Mouse (Mus musculus): ENCODE measurements around the gene Ugt1a9.
"Not testable (repeated sequence)": the region's sequence is repeated elsewhere in the genome, so short reads cannot be mapped to it uniquely, and the experiment has no call there.

Ugt1a9 gene

DNA sequence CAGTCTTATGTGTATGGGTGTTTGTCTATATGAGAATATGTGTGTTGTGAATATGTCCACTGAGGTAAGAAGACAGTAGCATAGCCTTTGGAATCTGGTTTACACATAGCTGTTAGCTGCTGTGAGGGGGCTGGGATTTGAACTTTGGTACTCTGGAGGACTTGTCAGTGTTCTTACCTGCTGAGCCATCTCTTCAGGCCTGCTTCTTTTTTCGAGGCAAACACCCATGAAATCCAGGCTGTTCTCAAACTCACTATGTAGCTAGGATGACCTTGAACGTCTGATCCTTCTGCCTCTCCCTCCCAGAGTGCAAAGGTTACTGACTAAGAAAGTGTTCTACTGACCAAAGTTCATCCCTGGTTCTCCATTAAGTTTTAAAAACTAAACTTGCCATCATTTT lies 35.1 kb downstream of the Ugt1a9 start:
- DNase-seq (ENCODE audit: low read depth, low spot score): no peak

DNA sequence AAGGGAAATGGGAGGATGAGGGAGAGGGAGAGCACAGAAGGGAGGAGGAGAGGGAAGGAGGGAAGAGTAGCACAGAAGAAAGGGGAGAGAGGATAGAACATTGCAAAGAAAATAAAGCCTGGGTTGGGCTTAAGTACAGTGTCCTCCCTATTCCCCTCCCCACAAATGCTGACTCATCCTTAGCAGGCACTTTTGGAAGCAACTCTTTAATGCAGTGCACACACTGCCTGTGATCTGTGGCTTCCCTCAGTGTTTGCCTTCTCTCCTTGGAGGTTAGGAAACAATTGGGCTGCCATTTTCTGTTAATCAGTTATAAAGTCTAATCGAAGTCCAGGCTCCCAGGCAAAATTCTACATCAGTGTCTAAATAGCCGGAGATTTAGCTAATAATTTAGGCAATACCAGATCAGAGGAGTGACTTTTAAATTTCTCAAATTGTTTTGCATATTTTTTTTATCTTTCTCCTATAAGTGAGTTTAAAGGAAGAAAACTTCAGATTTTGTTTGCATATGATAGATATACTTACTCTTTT lies 38.5 kb downstream of the Ugt1a9 start:
- DNase-seq (ENCODE audit: low read depth, low spot score): not testable (repeated sequence)

DNA sequence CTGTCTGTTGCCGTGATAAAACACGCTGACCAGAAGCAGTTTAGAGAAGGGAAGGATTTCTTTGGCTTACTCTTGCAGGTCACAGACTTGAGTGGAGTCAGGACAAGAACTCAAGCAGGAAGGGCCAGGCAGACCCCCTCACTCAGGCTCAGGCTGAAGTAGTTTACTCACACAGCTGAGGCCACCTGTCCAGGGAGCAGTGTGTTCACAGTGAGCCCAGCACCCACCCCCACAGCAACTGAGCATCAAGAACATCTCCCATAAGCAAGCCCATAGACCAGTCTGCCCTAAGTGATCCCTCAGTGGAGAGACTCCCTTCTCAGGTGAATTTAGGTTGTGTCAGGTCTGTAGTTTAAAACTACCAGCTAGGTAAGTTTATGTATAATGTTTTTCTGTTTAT lies 39.0 kb downstream of the Ugt1a9 start:
- DNase-seq (ENCODE audit: low read depth, low spot score): not testable (repeated sequence)

DNA sequence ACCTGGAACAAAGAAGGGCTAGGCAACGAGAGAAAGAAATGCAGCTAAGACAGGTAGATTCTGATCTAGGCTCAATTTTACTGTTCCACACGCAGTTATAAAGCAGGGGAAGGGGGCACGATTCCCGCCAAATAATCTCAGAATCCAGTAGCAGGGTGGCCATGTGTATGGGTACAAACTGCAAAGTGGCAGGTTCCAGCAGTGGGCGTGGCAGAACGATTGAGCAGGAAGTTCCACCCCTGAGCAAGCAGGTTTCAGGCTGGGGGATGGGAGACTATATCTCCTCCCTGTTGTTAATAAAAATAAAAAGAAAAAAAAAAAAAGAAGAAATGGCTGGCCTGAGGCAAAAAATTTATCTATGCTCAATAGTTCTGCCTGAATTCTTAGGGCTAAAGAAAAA lies 42.2 kb downstream of the Ugt1a9 start:
- not testable (repeated sequence) for DNase-seq (ENCODE audit: low read depth, low spot score)

DNA sequence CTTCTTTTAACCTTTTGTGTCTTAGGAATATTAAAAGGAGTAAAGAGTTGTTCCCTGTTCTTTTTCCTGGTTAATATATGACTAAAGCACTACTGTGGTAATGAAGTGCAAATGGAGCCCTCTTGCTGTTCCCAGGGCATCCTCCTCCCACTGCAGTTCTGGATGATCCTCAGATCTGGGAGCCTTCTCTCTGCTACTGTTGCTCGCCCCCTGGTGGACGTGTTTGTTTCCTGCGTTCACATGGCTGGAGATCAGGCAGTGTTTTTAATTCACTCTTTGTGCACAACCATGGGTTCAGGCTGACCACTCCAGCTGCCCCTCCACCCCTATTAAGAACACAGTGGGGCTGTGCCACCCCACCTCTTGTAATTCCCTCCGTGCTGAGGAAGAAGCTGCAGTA lies 50.0 kb downstream of the Ugt1a9 start:
- not testable (repeated sequence) for DNase-seq (ENCODE audit: low read depth, low spot score)

DNA sequence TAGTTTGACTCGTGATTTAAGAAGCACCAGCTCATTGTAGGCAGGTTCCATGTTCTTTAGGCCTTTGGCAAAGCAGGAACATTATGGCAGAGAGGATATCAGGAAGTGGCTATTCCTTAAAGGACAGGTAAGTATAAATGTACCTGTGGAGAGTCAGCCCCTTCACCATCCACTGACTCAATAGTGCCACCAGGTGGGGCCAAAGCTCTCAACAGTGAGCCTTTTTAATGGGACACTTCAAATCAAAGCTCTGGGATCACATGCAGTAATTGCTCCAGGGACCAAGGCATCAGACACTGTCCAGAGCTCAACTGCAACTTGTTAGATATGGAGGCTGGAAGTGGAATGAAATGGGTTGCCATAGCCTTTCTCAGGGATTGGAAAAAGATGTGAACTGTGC lies 50.9 kb downstream of the Ugt1a9 start:
- DNase-seq (ENCODE audit: low read depth, low spot score): not testable (repeated sequence)

DNA sequence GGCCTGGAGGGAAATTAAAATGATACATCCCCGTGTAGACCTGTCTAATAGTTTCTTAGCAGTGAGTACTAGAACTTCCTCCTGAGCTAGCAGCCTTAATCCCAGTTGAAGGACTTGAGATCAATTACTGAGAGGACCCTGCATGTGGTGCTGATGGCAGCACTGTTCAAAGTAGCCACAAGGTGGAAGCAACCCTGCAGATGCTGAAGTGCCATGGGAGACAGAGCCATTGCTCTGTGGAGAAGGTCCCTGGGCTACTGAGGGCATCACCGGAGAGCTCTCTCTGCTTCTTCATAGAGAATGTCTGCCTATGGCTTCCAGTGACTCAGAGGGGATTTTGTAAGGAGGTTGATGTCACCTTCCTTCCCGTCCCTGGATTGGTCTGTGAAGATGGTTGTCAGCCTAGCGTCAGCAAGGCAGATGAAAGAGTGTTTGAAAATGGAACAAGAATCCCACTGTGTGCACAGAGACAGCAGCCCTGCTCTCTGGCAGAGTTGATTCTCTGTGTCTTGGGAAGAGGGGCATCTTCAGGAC lies 55.3 kb downstream of the Ugt1a9 start:
- DNase-seq (ENCODE audit: low read depth, low spot score): not testable (repeated sequence)

DNA sequence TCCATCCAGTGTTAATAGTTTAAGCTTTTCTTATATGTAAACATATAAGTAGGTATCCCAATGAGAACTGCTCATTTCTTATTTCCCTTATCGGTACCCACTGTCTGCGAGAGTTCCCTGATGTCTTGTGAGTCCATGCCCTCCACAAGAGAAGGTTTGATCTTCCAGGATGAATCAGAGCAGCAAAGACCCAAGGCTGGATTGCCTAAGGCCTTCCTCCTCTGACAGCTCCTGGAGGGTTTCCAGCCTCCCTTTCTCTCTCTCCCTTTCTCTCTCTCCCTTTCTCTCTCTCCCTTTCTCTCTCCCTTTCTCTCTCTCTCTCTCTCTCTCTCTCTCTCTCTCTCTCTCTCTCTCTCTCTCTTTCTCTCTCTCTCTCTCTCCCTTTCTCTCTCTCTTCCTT lies 58.5 kb downstream of the Ugt1a9 start:
- not testable (repeated sequence) for DNase-seq (ENCODE audit: low read depth, low spot score)

DNA sequence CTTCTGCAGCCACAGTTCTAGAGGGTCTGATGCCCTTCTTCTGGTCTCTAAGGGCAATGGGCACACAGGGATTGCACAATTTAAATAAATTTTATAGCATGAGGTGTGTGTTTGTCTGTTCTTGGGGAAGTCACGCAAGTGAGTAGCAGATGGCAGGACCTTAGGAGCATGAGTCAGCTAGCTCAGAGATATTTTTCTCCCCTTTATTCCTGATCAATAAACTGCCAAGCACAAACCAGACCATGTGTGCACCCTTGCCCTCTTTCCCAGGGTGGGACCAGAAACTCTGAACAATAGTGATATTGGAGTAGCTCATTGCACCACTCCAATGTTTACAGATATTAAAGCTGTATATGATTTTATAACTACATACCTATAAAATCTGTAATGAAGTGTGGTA lies 59.6 kb downstream of the Ugt1a9 start:
- not testable (repeated sequence) for DNase-seq (ENCODE audit: low read depth, low spot score)

DNA sequence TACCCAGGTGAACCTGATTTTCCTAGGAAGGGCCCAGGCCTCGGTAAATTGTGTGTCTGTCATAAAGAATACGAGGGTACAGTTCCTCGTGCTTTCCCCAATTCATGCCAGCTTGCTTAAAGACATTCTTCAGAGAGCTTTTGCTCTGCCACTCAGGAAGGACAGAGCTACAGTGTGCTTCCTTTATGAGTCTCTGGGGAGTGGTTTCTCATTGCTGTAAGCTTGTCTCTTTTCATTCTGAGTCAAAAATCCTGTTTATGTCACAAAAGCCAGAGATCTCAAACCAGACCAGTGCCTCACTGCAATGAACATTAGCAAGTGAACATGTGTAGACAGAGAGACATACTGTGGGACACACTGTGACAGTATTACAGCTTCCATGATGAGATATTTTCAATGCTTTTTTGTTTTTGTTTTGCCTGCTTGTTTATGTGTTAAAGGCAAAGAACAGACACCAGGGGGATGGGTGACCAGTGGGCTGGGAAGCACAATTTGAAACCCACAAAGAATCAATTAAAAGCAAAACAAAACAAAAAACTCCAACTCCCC lies 63.4 kb downstream of the Ugt1a9 start:
- DNase-seq (ENCODE audit: low read depth, low spot score): no peak

DNA sequence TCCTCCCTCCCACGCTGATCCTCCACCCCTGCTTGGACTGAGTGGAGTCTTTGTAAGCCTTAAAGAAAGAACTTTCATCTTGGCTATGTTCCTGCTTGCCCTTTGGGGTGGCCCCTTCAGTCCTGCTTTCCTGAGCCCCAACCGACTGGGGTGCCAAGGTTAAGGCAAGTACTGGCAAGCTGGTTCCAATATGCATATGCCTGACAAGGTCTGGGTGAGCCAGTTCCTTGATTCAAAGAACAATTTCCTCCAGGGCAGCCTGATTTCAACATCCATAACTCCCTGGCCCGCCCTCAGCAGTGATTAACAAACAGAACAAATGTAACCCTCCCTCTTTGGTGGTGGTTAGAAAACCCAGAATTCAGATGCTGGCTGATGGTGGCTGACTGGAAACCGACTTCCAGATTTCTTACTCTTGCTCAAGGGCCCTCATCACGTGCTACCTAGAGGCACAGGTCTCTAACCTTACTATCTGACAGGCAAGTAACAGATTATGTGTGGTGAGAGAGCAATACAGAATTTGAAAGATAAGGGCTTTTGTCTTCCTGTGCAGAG lies 63.9 kb downstream of the Ugt1a9 start, which contains the start of gene Ugt1a6a:
Gene Ugt1a6a, plus strand, starts transcription at position 353 of the 555 bp plus-strand sequence.
- DNase-seq (ENCODE audit: low read depth, low spot score): not testable (repeated sequence)

DNA sequence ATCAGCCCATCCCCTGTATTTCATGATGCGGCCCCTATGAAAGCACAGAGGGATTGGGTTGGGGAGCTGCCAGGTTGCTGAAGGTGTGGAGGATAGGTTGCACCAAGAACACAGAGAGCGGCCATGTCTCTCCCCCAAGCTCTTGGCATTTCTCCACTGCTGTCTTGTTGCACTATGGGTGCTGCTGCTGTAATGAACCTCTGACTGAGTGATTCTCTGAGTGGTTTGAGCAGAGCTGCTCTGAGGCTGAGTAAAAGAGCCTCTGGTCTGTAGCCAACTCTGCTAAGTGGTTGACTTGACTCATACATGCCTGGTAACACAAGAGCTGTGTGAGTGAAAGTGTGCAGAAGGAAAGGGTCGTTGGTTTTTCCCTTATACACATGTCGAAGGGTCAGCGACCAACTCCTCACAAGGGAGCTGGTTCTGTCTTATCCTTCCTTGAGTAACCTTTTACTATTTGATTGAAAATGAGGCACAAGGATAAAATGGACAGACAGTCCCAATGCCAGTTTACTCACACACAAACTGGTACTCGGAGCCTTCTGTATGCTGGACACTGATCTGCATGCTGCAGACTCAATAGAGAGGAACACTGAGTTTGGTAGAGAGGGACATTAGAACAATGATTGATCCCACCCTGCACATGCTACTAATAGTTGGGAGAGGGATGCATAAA lies 64.8 kb downstream of the Ugt1a9 start:
- not testable (repeated sequence) for DNase-seq (ENCODE audit: low read depth, low spot score)

DNA sequence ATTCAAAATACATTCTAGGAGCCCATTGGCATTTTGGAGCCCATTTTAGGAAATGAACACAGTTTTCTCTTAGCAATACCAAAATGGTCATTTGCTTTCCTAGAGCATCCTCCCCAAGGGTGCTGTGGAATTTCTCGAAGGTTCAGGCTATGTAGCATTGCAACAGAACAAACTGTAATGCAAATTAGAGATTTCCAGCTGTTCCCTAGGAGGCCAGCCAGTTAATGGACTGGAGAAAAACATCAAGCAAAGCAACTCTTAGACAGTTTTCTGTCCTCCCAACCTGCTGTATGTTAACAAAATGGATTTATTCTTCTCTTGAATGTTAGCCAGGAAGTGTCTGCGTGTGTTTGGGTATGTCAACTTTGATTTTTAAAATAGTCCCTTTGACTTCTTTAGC lies 66.0 kb downstream of the Ugt1a9 start:
- DNase-seq (ENCODE audit: low read depth, low spot score): no peak

DNA sequence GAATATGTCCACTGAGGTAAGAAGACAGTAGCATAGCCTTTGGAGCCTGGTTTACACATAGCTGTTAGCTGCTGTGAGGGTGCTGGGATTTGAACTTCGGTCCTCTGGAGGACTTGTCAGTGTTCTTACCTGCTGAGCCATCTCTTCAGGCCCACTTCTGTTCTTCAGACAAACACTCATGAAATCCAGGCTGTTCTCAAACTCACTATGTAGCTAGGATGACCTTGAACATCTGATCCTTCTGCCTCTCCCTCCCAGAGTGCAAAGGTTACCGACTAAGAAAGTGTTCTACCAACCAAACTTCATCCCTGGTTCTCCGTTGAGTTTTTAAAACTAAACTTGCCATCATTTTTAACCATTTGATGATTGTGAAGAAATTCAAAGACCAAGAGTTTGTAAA lies 66.7 kb downstream of the Ugt1a9 start:
- DNase-seq (ENCODE audit: low read depth, low spot score): no peak

DNA sequence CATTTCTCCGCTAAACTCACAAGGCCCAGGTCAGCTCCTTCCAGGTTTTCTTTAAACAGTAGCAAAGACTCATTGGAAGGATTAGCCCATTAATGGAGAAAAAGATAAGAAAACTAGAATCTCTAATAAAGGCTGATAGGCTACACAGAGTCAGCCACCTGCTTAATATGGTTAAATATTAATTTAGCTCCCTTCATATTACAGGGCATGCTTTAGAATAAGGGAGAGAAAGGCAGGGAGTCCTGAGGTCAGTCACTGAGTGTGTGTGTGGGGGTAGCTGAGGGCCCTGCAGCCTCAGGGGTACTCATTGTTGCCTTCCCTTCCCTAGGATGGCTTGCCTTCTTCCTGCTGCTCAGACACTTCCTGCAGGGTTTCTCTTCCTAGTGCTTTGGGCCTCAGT lies 67.5 kb downstream of the Ugt1a9 start:
- DNase-seq (ENCODE audit: low read depth, low spot score): no peak

DNA sequence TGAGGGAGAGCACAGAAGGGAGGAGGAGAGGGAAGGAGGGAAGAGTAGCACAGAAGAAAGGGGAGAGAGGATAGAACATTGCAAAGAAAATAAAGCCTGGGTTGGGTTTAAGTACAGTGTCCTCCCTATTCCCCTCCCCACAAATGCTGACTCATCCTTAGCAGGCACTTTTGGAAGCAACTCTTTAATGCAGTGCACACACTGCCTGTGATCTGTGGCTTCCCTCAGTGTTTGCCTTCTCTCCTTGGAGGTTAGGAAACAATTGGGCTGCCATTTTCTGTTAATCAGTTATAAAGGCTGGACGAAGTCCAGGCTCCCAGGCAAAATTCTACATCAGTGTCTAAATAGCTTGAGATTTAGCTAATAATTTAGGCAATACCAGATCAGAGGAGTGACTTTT lies 69.9 kb downstream of the Ugt1a9 start:
- not testable (repeated sequence) for DNase-seq (ENCODE audit: low read depth, low spot score)

DNA sequence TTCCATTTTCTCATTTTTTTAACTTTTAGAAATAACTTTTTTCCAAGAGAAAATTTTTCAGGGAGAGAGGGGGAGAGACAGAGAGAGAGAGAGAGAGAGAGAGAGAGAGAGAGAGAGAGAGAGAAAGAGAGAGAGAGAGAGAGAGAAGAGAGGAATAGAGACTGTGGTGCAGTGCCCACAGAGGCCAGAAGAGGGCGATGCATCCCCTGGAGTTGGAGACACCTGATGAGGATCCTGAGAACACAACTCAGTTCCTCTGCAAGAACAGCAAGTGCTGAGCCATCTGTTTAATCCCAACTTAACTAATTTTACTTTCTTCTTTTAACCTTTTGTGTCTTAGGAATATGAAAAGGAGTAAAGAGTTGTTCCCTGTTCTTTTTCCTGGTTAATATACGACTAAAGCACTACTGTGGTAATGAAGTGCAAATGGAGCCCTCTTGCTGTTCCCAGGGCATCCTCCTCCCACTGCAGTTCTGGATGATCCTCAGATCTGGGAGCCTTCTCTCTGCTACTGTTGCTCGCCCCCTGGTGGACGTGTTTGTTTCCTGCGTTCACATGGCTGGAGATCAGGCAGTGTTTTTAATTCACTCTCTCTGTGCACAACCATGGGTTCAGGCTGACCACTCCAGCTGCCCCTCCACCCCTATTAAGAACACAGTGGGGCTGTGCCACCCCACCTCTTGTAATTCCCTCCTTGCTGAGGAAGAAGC lies 73.5 kb downstream of the Ugt1a9 start:
- not testable (repeated sequence) for DNase-seq (ENCODE audit: low read depth, low spot score)

DNA sequence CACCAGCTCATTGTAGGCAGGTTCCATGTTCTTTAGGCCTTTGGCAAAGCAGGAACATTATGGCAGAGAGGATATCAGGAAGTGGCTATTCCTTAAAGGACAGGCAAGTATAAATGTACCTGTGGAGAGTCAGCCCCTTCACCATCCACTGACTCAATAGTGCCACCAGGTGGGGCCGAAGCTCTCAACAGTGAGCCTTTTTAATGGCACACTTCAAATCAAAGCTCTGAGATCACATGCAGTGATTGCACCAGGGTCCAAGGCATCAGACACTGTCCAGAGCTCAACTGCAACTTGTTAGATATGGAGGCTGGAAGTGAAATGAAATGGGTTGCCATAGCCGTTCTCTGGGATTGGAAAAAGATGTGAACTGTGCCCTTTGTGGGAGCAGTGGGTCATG lies 74.7 kb downstream of the Ugt1a9 start:
- peak; percentile 23 for DNase-seq (ENCODE audit: low read depth, low spot score)

DNA sequence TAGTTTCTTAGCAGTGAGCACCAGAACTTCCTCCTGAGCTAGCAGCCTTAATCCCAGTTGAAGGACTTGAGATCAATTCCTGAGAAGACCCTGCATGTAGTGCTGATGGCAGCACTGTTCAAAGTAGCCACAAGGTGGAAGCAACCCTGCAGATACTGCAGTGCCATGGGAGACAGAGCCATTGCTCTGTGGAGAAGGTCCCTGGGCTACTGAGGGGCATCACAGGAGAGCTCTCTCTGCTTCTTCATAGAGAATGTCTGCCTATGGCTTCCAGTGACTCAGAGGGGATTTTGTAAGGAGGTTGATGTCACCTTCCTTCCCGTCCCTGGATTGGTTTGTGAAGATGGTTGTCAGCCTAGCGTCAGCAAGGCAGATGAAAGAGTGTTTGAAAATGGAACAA lies 79.5 kb downstream of the Ugt1a9 start:
- not testable (repeated sequence) for DNase-seq (ENCODE audit: low read depth, low spot score)

DNA sequence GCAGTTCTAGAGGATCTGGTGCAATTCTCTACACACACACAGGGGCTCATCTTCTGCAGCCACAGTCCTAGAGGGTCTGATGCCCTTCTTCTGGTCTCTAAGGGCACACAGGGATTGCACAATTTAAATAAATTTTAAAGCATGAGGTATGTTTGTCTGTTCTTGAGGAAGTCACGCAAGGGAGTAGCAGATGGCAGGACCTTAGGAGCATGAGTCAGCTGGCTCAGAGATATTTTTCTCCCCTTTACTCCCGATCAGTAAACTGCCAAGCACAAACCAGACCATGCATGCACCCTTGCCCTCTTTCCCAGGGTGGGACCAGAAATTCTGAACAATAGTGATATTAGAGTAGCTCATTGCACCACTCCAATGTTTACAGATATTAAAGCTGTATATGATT lies 87.8 kb downstream of the Ugt1a9 start:
- no peak for DNase-seq (ENCODE audit: low read depth, low spot score)

DNA sequence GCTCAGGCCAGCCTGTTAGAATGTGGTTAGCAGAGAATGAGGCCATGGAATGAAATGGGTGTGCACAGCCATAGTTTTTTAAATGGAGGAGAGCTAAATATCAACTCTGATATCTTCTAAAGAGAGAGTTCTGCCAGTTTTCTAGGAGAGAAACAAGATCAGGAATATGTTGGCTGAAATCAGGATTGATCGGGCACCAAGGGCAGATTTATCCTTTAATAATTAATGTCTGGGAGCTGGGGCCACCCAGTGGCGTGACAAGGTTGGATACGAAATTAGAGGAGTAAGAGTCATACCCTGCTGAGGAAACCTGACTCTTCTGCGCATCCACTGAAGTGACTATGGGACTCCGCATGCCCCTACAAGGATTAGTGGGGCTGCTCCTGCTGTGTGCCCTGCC lies 95.1 kb downstream of the Ugt1a9 start, which contains the start of gene Ugt1a5:
Gene Ugt1a5, plus strand, starts transcription at position 302 of the 400 bp plus-strand sequence.
- no peak for DNase-seq (ENCODE audit: low read depth, low spot score)

DNA sequence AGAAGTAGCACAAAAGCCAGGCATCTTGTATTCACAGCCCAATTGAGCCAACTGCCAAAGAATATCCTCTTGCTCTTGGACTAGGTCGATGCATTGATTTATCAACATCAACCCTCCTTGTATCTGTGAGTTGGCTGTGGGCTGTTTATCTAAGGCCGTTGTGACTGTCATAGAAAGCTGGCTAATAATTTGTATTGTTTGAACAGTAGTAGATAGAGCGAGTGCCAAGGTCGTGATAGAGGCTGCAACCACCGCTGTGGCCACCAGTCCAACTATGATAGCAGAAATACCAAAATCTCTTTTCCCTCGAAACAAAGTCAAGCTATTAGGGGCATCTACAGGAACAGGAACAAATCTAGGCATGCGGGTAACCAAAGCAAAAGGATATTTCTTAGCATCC lies 101.6 kb downstream of the Ugt1a9 start:
- DNase-seq (ENCODE audit: low read depth, low spot score): not testable (repeated sequence)
